Mouse (Mus musculus): Measurements from ENCODE around the gene Ivl.

Gene Ivl

DNA sequence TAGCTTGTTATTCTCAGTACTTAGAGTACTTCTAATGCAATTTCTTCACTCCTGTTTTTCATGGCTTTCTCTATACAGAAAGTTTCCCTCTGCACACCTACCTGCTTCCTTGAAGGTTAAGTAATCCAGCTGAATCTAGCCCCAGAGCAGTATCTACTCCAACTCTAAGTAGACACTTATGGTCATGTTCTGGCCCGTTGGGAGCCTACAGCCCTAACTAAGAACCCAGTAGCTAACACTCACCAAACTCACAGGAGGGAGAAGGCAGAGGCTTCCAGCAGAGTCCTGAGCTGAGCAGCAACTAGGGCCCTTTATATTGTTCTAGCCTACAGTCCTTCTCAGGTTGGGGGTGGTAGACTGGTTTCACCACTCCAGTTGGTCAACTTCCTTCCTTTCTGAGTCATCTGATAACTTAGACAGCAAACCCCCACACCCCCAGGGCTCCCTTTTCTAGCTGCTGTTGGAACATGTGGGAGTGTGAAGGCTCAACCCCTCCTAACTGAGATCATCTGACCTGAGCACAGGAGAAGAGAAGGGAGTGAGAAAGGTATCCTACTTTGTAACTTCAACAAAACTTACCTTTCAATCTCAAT is at the start of gene Ivl:
Gene Ivl (minus strand): TSS at position 287 of the 593 bp plus-strand sequence.
- DNase-seq (ENCODE audit: low spot score in 2 of 2), result no peak

DNA sequence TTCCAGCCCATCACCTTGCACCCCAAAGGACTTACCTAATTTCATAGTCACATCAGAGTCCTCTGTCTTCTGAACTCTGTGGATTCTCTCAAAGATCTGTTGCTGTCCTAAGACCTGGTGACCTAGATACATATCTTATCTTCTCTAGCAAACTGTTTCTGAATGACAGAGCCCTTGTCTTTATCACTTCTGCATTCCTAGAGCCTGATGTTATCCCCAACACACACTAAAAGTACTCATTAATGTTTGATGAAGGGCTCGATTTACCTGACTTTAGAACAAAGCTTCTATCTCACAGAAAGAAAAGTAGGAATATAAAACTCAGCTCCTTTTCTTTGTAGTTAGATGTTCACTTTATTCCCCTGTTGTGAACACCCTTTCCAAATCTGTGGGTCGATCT is 48.0 kb upstream of the Ivl start, which contains the start of gene Lce6a:
Gene Lce6a (minus strand): TSS at position 101 of the 400 bp plus-strand sequence.
- DNase-seq (ENCODE audit: low spot score in 2 of 2), result no peak

- DNase-seq (ENCODE audit: low spot score in 2 of 2), result no peak
Observed at GRCm38 (mm10) chr3:92609804-92610203, 36.3 kb upstream of the Ivl start.

GRCm38 (mm10) chr3:92607392-92607791 is 33.9 kb upstream of the Ivl start, which contains the start of gene 2210017I01Rik:
2210017I01Rik (minus strand) TSS chr3:92607492.
- DNase-seq (ENCODE audit: low spot score in 2 of 2), result no peak

DNA sequence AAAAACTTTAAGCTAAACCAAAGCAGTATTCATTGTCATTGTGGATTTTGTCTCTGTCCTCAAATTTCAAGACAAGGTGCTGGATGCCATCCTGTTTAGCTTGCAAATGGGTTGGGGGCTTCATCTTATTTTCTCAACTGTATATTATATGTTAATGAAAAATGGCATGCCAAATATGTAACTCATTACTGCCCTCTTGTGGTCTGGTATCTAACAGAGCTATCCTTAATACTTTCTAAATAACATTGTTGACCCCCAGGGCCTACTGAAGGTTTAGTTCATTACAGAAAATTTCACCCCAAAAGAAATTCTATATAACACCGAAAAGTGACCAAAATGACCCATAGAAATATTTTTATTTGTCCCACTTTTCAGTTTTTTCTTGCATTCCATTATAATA is 28.6 kb upstream of the Ivl start:
- no peak for DNase-seq (ENCODE audit: low spot score in 2 of 2)

DNA sequence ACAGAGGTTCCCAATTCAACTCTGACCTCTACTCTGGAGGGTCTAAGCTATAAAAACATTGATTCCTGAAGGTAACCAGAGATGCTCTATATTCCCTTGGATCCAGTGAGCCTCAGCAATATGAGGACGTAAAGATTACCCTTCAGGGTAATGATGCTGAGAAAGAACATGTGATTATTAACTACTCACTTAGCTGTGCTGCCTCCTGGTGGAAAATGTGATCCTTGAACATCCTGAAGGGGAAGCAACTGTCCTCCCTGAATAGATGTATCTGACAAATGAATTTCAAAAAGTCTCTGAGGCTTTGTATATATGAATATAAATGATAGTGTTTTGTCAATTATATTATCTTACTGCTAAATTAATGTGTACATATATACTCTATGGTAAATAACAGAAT is 26.9 kb upstream of the Ivl start:
- no peak for DNase-seq (ENCODE audit: low spot score in 2 of 2)

GRCm38 (mm10) chr3:92599973-92600372 is 26.4 kb upstream of the Ivl start:
- DNase-seq (ENCODE audit: low spot score in 2 of 2), result no peak

DNA sequence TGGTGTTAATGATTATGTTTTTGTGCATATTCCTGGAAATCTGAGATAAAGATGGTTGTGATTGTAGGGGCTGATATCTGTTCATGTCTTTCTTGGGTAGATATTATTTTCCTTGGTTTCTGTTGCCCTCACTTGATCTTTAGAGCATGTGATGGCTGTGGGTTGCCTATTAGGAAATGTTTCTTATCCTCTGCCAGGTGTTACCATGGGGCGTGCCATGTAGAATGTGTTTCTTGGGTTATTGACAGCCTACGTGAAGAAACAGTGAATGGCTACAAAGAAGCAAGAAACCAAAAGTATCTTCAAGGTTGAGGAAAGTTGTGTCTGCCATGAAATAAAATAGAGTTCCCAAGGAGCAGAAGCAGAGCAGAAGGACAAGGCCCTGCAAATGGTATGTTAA is 24.9 kb upstream of the Ivl start:
- DNase-seq (ENCODE audit: low spot score in 2 of 2), result no peak

DNA sequence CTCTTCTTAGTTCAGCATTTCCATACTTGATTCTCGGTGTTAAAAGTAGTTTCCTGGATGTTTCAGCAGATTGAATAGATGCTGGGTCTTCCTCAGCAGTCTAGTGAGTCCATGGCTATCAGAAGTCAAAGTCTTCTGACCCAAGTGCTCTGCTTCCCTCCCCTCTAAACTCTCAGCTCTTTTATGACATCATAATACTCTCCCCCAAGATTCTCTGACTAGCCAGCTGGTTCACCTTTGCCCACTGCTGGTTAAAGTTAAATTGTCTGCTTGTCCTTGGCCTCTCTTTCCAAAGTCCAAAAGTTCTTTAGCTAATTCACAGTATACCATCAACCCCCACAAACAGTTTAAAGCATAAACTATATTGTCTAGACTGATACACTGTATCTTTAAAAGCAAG is 15.3 kb upstream of the Ivl start, which contains the start of gene Smcp:
Gene Smcp (minus strand): TSS at position 140 of the 400 bp plus-strand sequence.
- no peak for DNase-seq (ENCODE audit: low spot score in 2 of 2)

DNA sequence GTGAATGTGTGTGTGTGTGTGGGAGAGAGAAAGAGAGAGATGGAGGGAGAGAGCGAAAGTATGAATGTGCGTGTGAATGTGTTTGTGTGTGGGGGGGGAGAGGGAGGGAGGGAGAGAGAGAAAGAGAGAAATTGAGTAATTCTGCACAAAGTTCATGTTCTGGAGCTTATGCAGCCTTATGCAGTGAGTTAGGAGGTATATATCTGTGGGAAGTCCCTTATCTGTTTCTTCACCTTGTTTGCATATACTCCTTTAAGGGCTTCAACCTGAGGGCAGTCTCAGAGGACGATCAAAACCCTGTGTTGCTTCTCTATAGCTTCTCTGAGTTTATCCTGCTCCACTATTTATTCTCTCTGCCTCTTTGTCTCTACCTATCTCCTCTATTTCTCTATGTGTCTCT is 13.7 kb upstream of the Ivl start:
- DNase-seq (ENCODE audit: low spot score in 2 of 2), result no peak

GRCm38 (mm10) chr3:92585055-92585454 is 11.5 kb upstream of the Ivl start:
- no peak for DNase-seq (ENCODE audit: low spot score in 2 of 2)

- DNase-seq (ENCODE audit: low spot score in 2 of 2), result no peak
Observed at GRCm38 (mm10) chr3:92583164-92583826, 9.8 kb upstream of the Ivl start.

DNA sequence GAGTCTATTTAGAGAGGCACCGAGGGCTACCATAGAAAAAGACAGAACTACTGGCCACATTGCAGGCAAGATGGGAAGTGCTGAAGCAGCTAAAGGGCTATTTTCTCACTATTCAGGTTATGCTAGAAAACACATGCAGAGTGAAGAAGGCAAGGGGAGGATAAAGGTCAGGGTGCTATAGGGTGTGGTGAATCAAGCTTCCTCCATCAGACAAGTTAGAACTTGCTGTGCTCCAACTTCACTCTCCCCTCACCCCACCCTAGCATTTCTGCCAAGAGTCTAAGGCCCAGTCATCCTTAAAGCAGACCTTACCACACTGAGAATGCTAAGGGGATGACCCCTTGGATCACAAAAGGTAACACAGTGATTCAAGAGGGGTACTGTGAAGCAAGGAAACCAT is 6.0 kb upstream of the Ivl start:
- DNase-seq (ENCODE audit: low spot score in 2 of 2), result no peak

- DNase-seq (ENCODE audit: low spot score in 2 of 2), result no peak
Observed at GRCm38 (mm10) chr3:92578652-92579413, 5.3 kb upstream of the Ivl start.

DNA sequence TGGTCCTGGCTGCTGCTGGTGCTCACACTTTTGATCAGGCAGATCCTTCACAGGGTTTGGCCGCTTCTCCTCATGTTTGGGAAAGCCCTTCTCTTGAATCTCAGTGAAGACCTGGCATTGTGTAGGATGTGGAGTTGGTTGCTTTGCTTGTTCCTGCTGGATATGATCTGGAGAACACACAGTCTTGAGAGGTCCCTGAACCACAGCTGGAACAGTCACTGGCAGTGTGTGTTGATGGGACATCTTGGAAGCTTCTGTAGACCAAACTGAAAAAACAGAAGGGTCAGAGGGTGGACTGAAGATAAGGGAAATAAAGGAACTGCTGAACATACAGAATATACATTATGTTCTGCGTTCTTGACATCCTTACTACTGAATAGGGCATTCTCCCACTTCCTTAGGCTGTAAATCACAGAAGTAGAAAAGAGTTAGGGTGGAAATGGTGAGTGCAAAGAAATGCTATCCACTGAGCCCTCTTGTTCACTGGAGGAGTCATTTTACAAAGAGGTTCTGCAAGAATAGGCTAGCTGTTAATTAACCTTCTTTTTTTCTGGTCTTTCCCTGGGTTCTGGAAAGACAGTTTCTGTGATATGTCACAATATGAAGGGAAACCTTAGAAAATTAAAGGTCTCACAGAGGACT is 900 bp downstream of the Ivl start:
- DNase-seq (ENCODE audit: low spot score in 2 of 2), result no peak

- no peak for DNase-seq (ENCODE audit: low spot score in 2 of 2)
Observed at GRCm38 (mm10) chr3:92568752-92569151, 4.8 kb downstream of the Ivl start.

- DNase-seq (ENCODE audit: low spot score in 2 of 2), result no peak
Observed at GRCm38 (mm10) chr3:92565418-92565817, 8.1 kb downstream of the Ivl start.

DNA sequence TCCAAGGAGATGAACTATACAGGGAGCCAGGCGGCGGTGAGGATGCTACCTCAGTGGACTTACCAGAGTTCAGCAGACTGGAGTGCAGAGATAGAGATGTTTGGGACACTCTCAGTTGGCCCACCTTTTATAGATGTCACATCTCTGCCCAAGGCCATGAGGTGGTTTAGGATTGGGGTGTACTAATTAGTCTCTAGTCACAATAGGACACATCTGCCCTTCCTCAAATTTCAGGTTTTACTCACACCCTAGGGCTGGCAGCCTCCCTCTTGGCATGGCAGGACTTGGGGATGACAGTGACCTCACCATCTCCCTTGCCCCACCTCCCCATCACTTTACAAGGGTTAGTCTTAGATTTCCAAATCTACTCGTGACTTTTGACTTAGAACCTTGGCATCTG is 39.1 kb downstream of the Ivl start, which contains the start of gene 2310046K23Rik:
Gene 2310046K23Rik (minus strand): TSS at position 101 of the 400 bp plus-strand sequence.
- DNase-seq (ENCODE audit: low spot score in 2 of 2), result no peak
